Mouse (Mus musculus): ENCODE results near the gene Agrp.
A peak's percentile ranks its signal among the peaks of the same experiment; 100 is the strongest.

Gene Agrp

GRCm38 (mm10) chr8:105636963-105637510 is at the start of gene Agrp:
Gene Agrp, minus strand, starts transcription at chr8:105637393.
- peak; percentile 34 for DNase-seq (ENCODE audit: low read depth, low spot score)

- no peak for DNase-seq (ENCODE audit: low read depth, low spot score)
Observed at GRCm38 (mm10) chr8:105686551-105686950, 49.4 kb upstream of the Agrp start.

GRCm38 (mm10) chr8:105685796-105686308 is 48.7 kb upstream of the Agrp start, which contains the start of gene Carmil2:
Gene Carmil2, plus strand, starts transcription at chr8:105686274.
- no peak for DNase-seq (ENCODE audit: low read depth, low spot score)

- DNase-seq (ENCODE audit: low read depth, low spot score) = no peak
Observed at GRCm38 (mm10) chr8:105685325-105685724, 48.1 kb upstream of the Agrp start.

- no peak for DNase-seq (ENCODE audit: low read depth, low spot score)
Observed at GRCm38 (mm10) chr8:105677891-105678290, 40.7 kb upstream of the Agrp start.

- no peak for DNase-seq (ENCODE audit: low read depth, low spot score)
Observed at GRCm38 (mm10) chr8:105661167-105661566, 24.0 kb upstream of the Agrp start.

GRCm38 (mm10) chr8:105657641-105658040 is 20.4 kb upstream of the Agrp start:
- no peak for DNase-seq (ENCODE audit: low read depth, low spot score)

GRCm38 (mm10) chr8:105648929-105649328 is 11.7 kb upstream of the Agrp start:
- DNase-seq (ENCODE audit: low read depth, low spot score) = no peak

GRCm38 (mm10) chr8:105645205-105645604 is 8.0 kb upstream of the Agrp start:
- no peak for DNase-seq (ENCODE audit: low read depth, low spot score)

- no peak for DNase-seq (ENCODE audit: low read depth, low spot score)
Observed at GRCm38 (mm10) chr8:105640511-105640910, 3.3 kb upstream of the Agrp start.

- DNase-seq (ENCODE audit: low read depth, low spot score) = no peak
Observed at GRCm38 (mm10) chr8:105639835-105640234, 2.6 kb upstream of the Agrp start.

GRCm38 (mm10) chr8:105638510-105638909 is 1.3 kb upstream of the Agrp start:
- DNase-seq (ENCODE audit: low read depth, low spot score) = no peak

GRCm38 (mm10) chr8:105637601-105638041 is 428 bp upstream of the Agrp start:
- peak; percentile 35 for DNase-seq (ENCODE audit: low read depth, low spot score)

GRCm38 (mm10) chr8:105636018-105636962 is 903 bp downstream of the Agrp start, which contains the start of gene Ctcf:
Gene Ctcf, plus strand, starts transcription at chr8:105636568.
- peak; percentile 79 for DNase-seq (ENCODE audit: low read depth, low spot score)

GRCm38 (mm10) chr8:105635481-105635880 is 1.7 kb downstream of the Agrp start:
- no peak for DNase-seq (ENCODE audit: low read depth, low spot score)

GRCm38 (mm10) chr8:105634771-105635458 is 2.3 kb downstream of the Agrp start:
- DNase-seq (ENCODE audit: low read depth, low spot score) = no peak

- no peak for DNase-seq (ENCODE audit: low read depth, low spot score)
Observed at GRCm38 (mm10) chr8:105629337-105629736, 7.9 kb downstream of the Agrp start.

- no peak for DNase-seq (ENCODE audit: low read depth, low spot score)
Observed at GRCm38 (mm10) chr8:105626086-105626485, 11.1 kb downstream of the Agrp start.

- no peak for DNase-seq (ENCODE audit: low read depth, low spot score)
Observed at GRCm38 (mm10) chr8:105624831-105625230, 12.4 kb downstream of the Agrp start.

- DNase-seq (ENCODE audit: low read depth, low spot score) = no peak
Observed at GRCm38 (mm10) chr8:105624401-105624800, 12.8 kb downstream of the Agrp start.

- no peak for DNase-seq (ENCODE audit: low read depth, low spot score)
Observed at GRCm38 (mm10) chr8:105623679-105624245, 13.4 kb downstream of the Agrp start.

GRCm38 (mm10) chr8:105623118-105623517 is 14.1 kb downstream of the Agrp start:
- DNase-seq (ENCODE audit: low read depth, low spot score) = no peak
